Mouse (Mus musculus): ENCODE measurements at regions not wholly inside any gene's neighbourhood (a gene's known extent, or its start where the extent isn't known, plus 50 kb on each side); places are given as distances from the start of the nearest gene placed in this dataset.
A peak's percentile ranks its signal among the peaks of the same experiment; 100 is the strongest.

- Histone ChIP-seq H3K9me3 (replicated peaks) (no peaks in the 10 kb centered on the region), H3K4me2 (no peak overlapping the region), H3K27me3 (no peaks in the 10 kb centered on the region), H3K27ac (no peak overlapping the region), H3K36me3 (ENCODE audit: poor library complexity, severe bottlenecking) (no peaks in the 10 kb centered on the region), H3K9ac (no peak overlapping the region), H3K4me1 (no peaks in the 10 kb centered on the region), H3K4me3 (no peak overlapping the region)
- WGBS, result 75% methylated on average over 6 of the region's 6 CpGs
- ATAC-seq, result no peak
Observed at GRCm38 (mm10) chr7:40717991-40718390, 180.1 kb upstream of the Vstm2b start.

- Histone ChIP-seq H3K4me3 (no peak overlapping the region), H3K36me3 (ENCODE audit: poor library complexity, severe bottlenecking) (no peaks in the 10 kb centered on the region), H3K27me3 (no peaks in the 10 kb centered on the region), H3K4me2 (no peak overlapping the region), H3K4me1 (0 out of 2 replicates have a peak, but pooled peaks cover 3% of the 10 kb centered on the region), H3K27ac (no peak overlapping the region), H3K9ac (no peak overlapping the region), H3K9me3 (replicated peaks) (no peaks in the 10 kb centered on the region)
- ATAC-seq, result no peak
- WGBS, result 64% methylated on average over 6 of the region's 6 CpGs
Observed at GRCm38 (mm10) chr7:40736971-40737468, 161.1 kb upstream of the Vstm2b start.

- WGBS, result 77% methylated on average over 7 of the region's 7 CpGs
- Histone ChIP-seq H3K4me2 (no peak overlapping the region), H3K9ac (no peak overlapping the region), H3K27me3 (no peaks in the 10 kb centered on the region), H3K9me3 (replicated peaks) (no peaks in the 10 kb centered on the region), H3K4me3 (no peak overlapping the region), H3K36me3 (ENCODE audit: poor library complexity, severe bottlenecking) (no peaks in the 10 kb centered on the region), H3K27ac (no peak overlapping the region), H3K4me1 (peaks cover 4% of the 10 kb centered on the region; the same call in 1 of the 2 replicates)
- ATAC-seq, result no peak
Observed at GRCm38 (mm10) chr7:40737496-40737895, 160.6 kb upstream of the Vstm2b start.

- Histone ChIP-seq H3K9me3 (replicated peaks) (no peaks in the 10 kb centered on the region), H3K4me2 (no peak overlapping the region), H3K27ac (no peak overlapping the region), H3K36me3 (ENCODE audit: poor library complexity, severe bottlenecking) (no peaks in the 10 kb centered on the region), H3K27me3 (no peaks in the 10 kb centered on the region), H3K4me3 (no peak overlapping the region), H3K4me1 (peaks cover 8% of the 10 kb centered on the region), H3K9ac (no peak overlapping the region)
- 93% methylated on average over 3 of the region's 3 CpGs for WGBS
- ATAC-seq, result no peak
Observed at GRCm38 (mm10) chr7:40738174-40738573, 160.0 kb upstream of the Vstm2b start.

GRCm38 (mm10) chr7:40742553-40743151 is 155.5 kb upstream of the Vstm2b start:
- H3K36me3 ChIP-seq (ENCODE audit: poor library complexity, severe bottlenecking), result no peaks in the 10 kb centered on the region
- no peak overlapping the region; the same call in 1 of the 2 replicates for H3K27ac ChIP-seq
- no peak overlapping the region for H3K4me3 ChIP-seq
- no peak overlapping the region for H3K9ac ChIP-seq
- H3K4me1 ChIP-seq, result peaks cover 5% of the 10 kb centered on the region
- no peaks in the 10 kb centered on the region for H3K27me3 ChIP-seq
- ATAC-seq, result 0 out of 2 replicates have a peak, but pooled peaks have one; percentile 53
- no peaks in the 10 kb centered on the region for H3K9me3 ChIP-seq (replicated peaks)
- H3K4me2 ChIP-seq, result no peak overlapping the region
- WGBS, result 50% methylated on average over 4 of the region's 4 CpGs

GRCm38 (mm10) chr7:40751779-40752178 is 146.3 kb upstream of the Vstm2b start:
- H3K27ac ChIP-seq, result peak overlapping the region; percentile 69
- H3K27me3 ChIP-seq, result no peaks in the 10 kb centered on the region
- H3K4me3 ChIP-seq, result no peak overlapping the region
- no peaks in the 10 kb centered on the region for H3K9me3 ChIP-seq (replicated peaks)
- no peaks in the 10 kb centered on the region for H3K36me3 ChIP-seq (ENCODE audit: poor library complexity, severe bottlenecking)
- H3K4me2 ChIP-seq, result no peak overlapping the region
- peaks cover 18% of the 10 kb centered on the region for H3K4me1 ChIP-seq
- 6% methylated on average over 2 of the region's 2 CpGs for WGBS
- ATAC-seq, result peak; percentile 89
- H3K9ac ChIP-seq, result no peak overlapping the region

- H3K4me2 ChIP-seq, result no peak overlapping the region
- peak overlapping the region; percentile 69 for H3K27ac ChIP-seq
- no peak overlapping the region for H3K9ac ChIP-seq
- WGBS, result 38% methylated on average over 3 of the region's 3 CpGs
- H3K36me3 ChIP-seq (ENCODE audit: poor library complexity, severe bottlenecking), result no peaks in the 10 kb centered on the region
- H3K9me3 ChIP-seq (replicated peaks), result no peaks in the 10 kb centered on the region
- peak; percentile 72 for ATAC-seq
- peaks cover 18% of the 10 kb centered on the region for H3K4me1 ChIP-seq
- H3K4me3 ChIP-seq, result no peak overlapping the region
- no peaks in the 10 kb centered on the region for H3K27me3 ChIP-seq
Observed at GRCm38 (mm10) chr7:40752195-40752594, 145.9 kb upstream of the Vstm2b start.

GRCm38 (mm10) chr7:40753490-40753889 is 144.6 kb upstream of the Vstm2b start:
- no peak overlapping the region for H3K4me3 ChIP-seq
- no peak overlapping the region for H3K4me2 ChIP-seq
- H3K36me3 ChIP-seq (ENCODE audit: poor library complexity, severe bottlenecking), result no peaks in the 10 kb centered on the region
- peak; percentile 49; the same call in 1 of the 2 replicates for ATAC-seq
- H3K9me3 ChIP-seq (replicated peaks), result no peaks in the 10 kb centered on the region
- H3K4me1 ChIP-seq, result peaks cover 18% of the 10 kb centered on the region
- H3K9ac ChIP-seq, result no peak overlapping the region
- H3K27me3 ChIP-seq, result no peaks in the 10 kb centered on the region
- WGBS, result 43% methylated on average over 1 of the region's 1 CpGs
- no peak overlapping the region for H3K27ac ChIP-seq

GRCm38 (mm10) chr7:40762520-40762919 is 135.6 kb upstream of the Vstm2b start:
- no peaks in the 10 kb centered on the region for H3K27me3 ChIP-seq
- H3K4me2 ChIP-seq, result no peak overlapping the region
- H3K9ac ChIP-seq, result no peak overlapping the region
- H3K4me3 ChIP-seq, result no peak overlapping the region
- 4% methylated on average over 5 of the region's 5 CpGs for WGBS
- H3K4me1 ChIP-seq, result peaks cover 12% of the 10 kb centered on the region
- H3K27ac ChIP-seq, result peak overlapping the region; percentile 14; the same call in 1 of the 2 replicates
- ATAC-seq, result peak; percentile 65
- H3K9me3 ChIP-seq (replicated peaks), result no peaks in the 10 kb centered on the region
- H3K36me3 ChIP-seq (ENCODE audit: poor library complexity, severe bottlenecking), result no peaks in the 10 kb centered on the region

GRCm38 (mm10) chr7:40766142-40766541 is 132.0 kb upstream of the Vstm2b start:
- WGBS, result 52% methylated on average over 3 of the region's 3 CpGs
- Histone ChIP-seq H3K36me3 (ENCODE audit: poor library complexity, severe bottlenecking) (no peaks in the 10 kb centered on the region), H3K4me2 (no peak overlapping the region)

GRCm38 (mm10) chr7:40776220-40776619 is 121.9 kb upstream of the Vstm2b start:
- Histone ChIP-seq H3K9ac (no peak overlapping the region), H3K4me3 (no peak overlapping the region), H3K36me3 (ENCODE audit: poor library complexity, severe bottlenecking) (no peaks in the 10 kb centered on the region), H3K9me3 (replicated peaks) (no peaks in the 10 kb centered on the region), H3K27me3 (no peaks in the 10 kb centered on the region), H3K27ac (no peak overlapping the region), H3K4me2 (no peak overlapping the region), H3K4me1 (no peaks in the 10 kb centered on the region)
- ATAC-seq, result no peak
- 41% methylated on average over 4 of the region's 4 CpGs for WGBS

More at GRCm38 (mm10) chr7:40766142-40766541, 132.0 kb upstream of the Vstm2b start:
- H3K4me3 ChIP-seq, result no peak overlapping the region
- no peak for ATAC-seq
- no peaks in the 10 kb centered on the region for H3K27me3 ChIP-seq
- no peaks in the 10 kb centered on the region for H3K9me3 ChIP-seq (replicated peaks)
- H3K27ac ChIP-seq, result no peak overlapping the region
- peaks cover 12% of the 10 kb centered on the region for H3K4me1 ChIP-seq
- no peak overlapping the region for H3K9ac ChIP-seq

GRCm38 (mm10) chr7:40784906-40785305 is 113.2 kb upstream of the Vstm2b start:
- no peak overlapping the region for H3K27ac ChIP-seq
- no peaks in the 10 kb centered on the region for H3K9me3 ChIP-seq (replicated peaks)
- WGBS, result 93% methylated on average over 1 of the region's 1 CpGs
- no peaks in the 10 kb centered on the region for H3K4me1 ChIP-seq
- H3K27me3 ChIP-seq, result no peaks in the 10 kb centered on the region
- H3K4me3 ChIP-seq, result no peak overlapping the region
- no peak overlapping the region for H3K9ac ChIP-seq
- H3K4me2 ChIP-seq, result no peak overlapping the region
- ATAC-seq, result no peak
- no peaks in the 10 kb centered on the region for H3K36me3 ChIP-seq (ENCODE audit: poor library complexity, severe bottlenecking)

GRCm38 (mm10) chr7:40786758-40787157 is 111.4 kb upstream of the Vstm2b start:
- 84% methylated on average over 2 of the region's 2 CpGs for WGBS
- Histone ChIP-seq H3K4me2 (no peak overlapping the region), H3K27me3 (no peaks in the 10 kb centered on the region), H3K4me1 (no peaks in the 10 kb centered on the region), H3K9ac (no peak overlapping the region), H3K36me3 (ENCODE audit: poor library complexity, severe bottlenecking) (no peaks in the 10 kb centered on the region), H3K9me3 (replicated peaks) (no peaks in the 10 kb centered on the region), H3K27ac (no peak overlapping the region), H3K4me3 (no peak overlapping the region)
- no peak for ATAC-seq

Measured in forebrain, embryonic 13.5 days (tissue).